Mouse (Mus musculus): ENCODE data around the gene Nfam1.

Nfam1 gene

DNA sequence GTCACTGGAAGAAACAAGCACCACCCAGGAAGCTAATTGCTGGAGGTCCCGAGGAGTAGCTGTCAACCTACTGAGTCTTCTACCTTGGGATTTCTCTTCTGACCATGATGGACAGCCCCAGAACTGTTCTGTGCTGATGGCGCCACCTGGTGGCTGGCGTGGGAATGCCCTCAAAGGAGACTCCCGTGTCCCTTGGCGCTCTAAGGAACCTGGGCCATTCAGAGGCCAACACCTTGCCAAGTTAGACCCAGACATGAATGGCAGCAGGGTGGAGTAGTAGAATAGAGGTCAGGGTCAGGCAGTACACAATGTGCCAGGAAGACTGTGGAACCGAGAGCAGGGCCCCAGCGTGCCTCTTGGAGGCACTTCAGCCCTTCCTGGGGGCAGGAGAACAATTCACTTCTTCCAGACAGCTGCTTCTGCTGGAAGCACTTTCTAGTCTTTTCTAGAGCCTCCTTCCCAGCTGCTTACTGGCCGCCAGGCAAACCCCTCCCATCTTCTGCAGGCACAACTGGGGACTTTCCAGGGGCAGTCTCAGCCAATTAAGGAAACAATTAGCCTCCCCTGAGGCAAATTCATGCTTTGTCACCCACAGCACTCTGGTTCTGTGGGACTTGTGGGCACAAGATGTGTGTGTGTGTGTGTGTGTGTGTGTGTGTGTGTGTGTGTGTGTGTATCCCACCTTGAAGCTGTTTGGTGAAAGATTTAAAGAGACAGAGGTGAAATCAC lies 4.8 kb upstream of the Nfam1 start:
- DNase-seq: peak; percentile 66 to 75

DNA sequence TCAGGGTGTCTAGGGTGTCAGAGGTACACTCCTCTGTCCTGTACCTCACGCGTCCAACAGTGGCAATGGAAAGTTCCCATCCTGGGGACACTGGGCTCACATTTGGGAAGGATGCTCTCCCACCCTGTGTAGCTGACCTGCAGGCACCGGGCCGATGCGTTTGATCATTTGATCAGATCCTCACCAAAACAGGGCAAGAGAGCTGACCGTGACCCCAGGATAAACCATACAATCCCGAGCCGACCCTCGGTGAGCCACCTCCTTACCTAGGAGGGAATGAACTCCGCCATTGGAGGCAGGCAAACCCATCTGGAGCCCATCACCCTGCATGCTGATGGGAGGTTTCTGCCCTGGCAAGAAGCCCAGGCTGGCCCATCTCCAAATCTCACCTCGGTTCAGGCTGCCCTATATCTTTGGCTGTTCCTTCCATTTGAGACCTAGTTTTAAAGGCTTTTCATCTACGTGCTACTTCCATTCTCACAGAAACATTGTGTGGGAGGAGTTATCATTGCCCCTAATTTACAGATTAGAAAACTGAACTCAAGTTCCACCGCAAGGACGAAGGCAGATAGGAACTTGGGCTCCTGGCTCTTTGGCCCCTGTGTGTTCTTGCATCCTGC lies 3.9 kb upstream of the Nfam1 start:
- no peak for DNase-seq

DNA sequence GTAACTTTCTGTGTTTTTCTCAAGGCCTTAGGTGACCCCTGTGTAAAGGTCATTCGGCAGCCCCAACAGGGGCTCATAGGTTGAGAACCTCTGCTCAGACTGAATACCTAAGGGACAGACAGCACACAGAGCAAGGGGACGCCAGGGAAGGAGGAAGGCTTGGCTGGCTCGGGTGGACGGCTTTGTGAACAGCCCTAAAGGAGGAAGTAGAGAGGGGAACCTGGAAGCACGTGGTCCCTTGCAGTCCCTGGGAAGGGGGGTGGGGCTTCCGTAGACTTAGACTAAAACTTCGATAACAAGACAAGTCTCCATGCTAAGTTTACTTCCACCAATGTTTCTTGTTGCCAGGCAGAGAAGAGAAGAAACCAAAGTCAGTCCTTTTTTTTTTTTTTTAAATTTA lies 3.0 kb upstream of the Nfam1 start:
- peak; percentile 45 to 60 for DNase-seq

DNA sequence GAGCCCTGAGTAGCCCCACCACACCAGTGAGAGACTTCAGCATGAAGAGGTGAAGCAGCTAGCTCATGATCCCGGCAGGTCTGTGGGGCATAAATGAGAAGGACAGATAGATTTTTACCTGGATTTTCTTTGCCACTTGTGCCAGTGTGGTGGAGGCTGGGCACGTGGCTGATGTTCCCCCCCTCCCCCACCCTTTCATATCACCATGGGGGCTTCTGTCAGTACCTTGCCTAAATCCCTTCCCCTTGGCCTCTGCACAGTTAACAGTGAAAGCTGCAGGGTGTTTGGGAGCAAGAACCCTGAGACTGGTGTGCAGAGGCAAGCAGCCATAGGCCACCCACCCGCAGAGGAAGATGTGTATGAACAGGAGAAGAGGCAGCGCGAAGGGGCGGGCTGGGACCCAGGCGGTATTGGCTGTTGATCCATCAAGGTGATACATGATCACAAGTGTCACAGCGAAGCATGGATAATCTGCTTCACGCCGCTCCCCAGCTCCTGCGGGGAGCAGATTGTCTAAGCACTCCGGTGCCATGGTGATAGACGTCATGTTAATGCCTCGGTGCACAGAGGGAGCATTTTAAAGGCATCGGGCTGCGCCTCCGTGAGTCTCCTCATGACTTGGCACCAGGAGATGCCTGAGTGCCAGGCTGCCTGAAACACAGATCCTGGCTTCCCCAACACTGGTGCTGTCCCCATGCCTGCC lies 1.3 kb upstream of the Nfam1 start:
- DNase-seq: no peak

DNA sequence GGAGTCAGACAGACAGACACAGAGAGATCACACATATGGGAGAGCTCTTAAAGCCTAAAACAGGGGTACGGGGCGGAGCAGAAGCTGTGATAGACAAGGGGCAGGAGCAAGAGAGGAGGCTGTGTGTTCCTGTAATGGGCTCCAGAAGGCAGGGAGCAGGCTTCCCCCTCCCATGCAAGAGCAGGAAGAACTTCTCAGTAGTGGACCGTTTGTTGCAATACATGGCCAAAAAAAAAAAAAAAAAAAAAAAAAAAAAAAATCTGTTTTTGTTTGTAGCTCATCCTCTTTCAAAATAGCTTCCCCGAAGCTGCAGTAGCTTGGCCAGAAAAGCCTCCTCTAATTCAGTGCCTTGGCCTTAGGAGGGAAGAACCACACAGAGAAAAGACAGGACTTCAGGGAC lies 2.2 kb downstream of the Nfam1 start:
- no peak for DNase-seq

DNA sequence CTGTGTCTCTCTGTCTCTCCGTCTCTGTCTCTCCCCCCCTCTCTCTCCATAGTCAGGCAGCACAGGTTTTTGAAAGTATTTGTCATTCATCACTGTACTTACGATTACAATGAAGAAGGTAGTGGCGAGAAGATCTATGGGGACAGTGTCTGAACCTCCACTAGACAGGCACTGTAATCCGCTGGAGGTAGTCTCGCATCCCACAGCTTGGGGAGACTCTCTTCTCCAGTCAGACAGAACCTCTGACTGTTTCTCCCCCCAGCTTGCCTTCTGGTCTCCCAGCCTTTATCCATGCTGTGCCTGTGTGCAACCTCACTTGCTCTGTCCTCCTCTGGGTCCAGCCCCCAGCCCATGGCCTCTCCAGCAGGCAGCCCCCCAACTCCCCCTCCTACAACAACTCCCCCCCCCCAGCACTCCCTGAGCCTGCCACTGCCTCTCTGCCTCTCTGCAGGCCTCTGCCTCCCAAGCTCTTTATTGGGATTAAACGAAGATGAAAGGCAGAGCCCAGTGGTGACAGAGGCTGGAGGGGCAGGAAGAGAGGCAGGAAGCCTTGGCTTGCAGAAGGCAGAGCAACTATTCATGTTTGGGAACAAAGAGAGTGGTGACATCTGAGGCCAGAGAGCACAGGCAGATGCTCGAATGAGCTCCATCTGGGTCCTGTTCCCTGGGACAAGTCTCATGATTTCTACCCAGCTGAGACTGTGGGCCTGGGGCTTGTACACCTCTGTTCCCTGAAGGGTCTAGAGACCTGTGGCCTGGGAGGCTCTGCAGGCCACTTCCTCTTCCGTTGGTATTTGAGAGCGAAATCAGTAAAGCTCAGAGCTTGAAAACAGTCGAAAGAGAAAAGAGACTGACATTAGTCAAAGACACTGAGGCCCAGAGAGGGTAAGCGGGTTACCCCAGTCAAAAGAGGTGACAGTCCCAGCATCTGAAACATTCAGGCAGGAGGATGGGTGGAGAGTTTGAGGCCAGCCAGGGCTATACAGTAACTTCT lies 3.1 kb downstream of the Nfam1 start:
- no peak for DNase-seq

DNA sequence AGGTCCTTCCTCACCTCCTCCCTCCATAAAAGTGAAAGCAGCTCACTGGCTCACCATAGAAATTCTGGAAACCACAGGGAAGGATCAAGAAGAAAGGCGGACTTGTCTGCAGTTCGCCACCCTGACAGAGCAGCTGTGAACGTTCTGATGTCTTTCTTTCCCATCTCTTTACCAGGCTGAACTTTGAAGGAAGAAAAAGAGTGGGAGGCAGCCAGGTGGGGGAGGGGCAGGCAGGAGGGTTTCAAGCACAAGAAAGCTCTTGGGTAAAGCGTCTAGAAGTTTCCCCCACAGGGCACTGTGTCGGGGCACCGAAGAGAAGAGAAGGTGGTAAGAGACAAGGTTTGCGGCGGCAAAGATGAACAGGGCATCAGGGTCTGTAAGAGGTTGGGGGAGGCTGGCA lies 7.0 kb downstream of the Nfam1 start:
- no peak for DNase-seq

DNA sequence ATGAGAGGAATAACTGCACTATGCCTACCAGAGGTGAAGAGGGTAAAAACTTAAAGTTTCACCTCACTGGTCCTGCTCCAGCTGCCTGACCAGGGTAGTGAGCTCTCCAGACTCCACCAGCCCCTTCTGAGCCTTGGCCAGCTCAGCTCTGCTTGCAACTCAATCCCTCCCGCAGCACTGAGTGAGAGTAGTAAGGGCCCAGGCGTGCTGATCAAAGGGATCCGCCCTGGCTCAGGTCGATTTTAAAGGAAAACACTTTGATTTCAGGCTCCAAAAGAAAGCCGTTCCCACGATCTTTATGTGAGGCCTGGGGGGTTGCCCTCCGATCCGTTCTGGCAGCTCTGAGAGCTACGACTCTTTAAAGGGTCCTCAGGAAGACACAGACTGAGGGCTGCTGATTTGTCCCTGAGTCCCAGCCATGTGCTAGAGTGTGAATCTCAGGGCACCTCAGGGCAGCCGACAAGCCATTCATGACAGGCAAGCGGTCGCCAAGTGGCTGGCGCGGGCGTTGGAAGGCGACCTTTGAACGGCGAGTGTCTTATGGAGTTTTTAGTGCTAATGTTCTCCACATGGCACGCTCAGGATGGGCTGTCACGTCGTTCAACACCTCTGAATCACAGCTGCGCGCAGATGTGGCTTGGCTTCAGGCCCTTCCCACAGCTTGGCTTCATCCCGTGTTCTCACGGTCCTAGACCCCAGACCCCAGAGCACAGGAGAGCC lies 7.9 kb downstream of the Nfam1 start:
- no peak for DNase-seq

DNA sequence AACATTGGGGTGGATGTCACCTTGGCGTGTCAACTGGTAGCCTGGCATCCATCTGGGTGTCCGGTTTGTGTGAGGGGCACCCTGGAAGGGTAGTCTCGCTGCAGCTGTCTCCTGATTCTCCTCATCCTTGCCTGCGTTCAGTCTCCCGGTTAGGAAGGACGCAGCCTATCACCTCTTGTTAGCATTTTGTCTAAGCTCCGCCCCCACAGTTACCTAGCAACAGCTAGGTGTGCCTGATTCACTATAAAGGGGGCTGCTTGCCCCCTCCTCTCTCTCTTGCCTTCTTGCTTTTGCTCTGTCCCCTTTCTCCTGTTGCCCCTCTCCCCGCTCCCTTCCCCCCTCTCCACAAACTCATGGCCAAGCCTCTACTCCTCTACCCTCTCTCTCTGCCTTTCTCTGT lies 10.2 kb downstream of the Nfam1 start:
- DNase-seq: no peak

DNA sequence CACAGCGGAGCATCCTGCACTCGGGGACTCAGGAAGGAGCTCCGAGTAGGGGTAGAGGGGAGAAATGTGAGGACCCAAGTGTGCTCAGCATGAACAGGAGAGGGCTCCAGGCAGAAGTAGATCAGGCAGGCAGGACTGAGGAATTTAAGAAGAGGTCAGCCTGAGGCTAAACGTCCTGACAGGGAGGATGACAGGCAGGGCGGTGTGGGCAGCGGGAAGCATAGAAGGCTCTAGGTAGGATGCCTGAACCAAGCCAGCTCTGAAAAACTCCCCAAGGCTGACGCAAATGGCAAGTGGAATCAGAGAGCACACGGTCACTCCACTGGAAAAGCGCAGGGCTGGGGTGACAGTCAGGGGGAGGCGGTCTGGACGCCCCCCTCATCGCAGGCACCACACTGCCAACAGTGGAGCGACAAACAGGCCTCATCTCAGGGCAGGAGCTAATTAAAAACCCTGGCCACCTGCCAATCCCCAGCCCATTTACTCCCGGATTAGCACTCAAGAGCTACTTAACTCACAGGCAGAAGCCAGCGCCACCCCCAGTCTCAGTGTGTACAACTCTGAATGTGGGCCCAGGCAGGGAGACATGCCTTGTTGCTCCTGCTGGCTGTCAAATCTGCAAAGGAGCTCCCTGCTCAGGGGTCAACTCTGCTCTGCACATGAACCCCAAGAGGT lies 22.0 kb downstream of the Nfam1 start:
- no peak for DNase-seq

DNA sequence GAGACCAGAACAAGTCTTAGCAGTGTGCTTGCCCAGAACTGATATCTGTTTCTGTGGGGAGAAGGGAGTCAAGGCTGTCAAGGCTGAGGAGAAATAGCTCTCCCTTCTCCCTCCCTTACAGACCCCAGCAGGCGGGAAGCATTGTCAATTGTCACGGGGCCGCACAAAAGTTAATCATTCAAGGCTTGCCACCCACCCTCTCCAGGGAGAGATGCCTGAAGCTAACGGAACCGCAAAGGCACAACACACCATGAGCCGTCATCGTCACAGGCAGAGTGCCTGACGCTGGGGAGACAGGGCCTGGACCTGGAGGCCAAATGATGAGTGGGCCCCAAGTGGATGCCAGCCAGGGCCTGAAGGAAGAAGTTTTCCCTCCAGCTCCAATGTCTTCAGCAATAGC lies 22.7 kb downstream of the Nfam1 start:
- DNase-seq: no peak

DNA sequence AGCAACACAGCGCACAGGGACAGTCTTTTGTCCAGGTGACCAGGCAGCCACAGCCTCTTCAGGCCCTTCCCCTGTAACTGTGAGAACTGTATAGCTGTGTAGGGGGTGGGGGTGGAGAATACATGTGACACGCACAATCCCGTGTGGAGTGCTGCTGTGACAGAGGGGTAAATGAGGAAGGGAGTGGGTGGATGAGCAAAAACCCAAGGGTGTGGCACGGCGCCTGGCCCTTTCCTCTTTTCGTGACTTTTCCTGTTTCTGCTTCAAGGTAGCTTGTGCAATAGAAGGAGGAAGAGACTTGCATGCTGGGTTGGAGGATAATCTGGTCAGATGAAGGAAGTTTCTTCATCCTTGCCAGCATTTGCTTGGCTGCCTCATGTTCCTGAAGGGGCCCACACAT lies 23.6 kb downstream of the Nfam1 start:
- no peak for DNase-seq

DNA sequence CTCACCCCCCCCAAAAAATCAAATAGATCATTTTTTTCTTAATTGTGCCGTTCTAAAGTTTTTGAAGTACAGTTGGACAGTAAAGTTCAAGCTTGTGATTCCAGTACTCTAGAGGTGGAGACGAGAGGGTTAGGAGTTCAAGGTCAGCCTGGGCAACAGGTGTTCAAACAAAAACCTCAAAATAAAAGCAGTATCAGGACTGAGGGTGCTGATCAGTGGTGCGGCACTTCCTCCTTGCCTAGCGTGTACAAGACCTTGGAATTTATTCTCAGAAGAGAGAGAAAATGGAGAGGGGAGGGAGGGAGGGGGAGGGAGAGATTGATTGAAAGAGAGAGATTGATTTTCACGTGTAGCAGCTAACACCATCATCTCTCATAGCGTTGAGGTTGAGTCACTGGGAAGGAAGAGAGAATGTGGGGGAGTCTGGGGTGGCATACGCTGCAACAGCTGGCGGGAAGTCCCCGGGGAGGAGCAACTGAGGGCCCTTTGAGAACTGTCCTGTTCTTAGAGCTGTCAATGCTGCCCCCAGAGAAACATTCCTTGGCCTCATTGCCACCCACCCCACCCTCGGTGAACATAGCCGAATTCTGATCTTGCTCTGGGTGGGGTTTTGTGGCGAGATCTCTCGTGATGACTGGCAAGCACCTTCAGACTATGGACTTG lies 24.2 kb downstream of the Nfam1 start:
- DNase-seq: peak; percentile 11 to 39

DNA sequence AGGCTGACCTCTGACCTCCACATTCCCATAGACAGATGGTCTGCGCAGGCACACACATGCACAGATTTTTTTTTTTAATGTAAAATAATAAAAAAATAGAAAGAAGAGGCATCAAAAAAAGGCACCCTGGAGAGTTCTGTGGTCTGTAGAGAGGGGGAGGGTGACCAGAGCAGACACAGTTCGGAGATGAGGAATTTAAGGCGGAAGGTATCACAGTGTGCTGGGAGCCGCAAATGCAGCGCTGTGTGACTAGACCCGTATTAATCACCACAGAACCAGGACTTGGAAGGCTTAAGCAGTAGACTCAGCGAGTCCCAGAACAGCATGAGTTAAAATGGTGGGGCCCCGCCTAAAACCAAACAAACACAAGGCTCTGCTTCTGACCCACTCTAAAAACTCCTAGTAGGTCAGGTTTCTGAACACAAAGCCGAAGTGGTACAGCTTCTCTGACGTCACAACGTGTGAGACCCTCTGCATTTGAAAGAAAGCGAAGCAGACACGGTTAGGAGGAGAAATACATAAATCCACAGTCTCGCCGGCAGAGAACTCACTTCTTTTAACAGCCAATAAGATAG lies 25.7 kb downstream of the Nfam1 start:
- no peak for DNase-seq

DNA sequence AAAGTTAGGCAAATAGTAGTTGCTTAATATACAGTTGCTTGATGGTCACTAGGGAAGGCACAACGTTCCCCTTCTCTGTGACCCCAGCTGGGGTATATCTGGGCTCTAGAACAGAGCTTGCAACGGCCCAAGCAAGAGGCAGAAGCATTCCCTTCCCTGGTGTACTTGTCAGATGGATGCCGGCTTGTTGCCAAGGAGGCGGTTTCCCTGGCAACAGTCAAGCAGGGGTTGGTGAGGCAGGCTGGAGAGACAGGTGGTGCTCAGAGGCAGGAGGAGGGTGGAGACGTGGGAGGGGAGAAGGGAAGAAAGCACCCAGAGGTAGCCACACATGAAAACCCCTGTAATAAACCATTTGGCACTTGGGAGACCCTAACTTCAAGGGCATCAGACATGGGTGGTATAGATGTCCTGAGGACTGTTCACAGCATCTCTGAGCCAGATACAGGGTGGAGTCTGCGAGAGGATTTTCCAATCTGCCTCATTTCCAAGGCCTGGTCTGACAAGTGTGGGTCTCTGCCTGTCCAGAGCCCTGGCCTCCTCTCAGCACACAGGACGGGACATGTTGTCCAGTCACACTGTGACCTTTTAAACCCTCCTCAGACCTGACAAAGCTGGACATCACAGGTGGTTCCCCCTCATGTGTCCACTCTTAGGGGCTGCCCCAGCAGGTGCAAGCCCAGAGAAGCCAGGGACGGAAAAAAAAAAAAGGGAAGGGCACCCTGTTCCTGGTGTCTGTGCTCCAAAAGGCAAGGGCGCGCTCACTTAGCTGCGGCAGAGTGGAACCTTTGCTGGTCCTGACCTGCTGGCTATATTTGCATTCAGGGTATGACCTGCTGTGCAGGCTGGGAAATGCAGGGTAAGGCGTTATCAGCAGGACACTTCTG lies 30.2 kb downstream of the Nfam1 start:
- DNase-seq: no peak

DNA sequence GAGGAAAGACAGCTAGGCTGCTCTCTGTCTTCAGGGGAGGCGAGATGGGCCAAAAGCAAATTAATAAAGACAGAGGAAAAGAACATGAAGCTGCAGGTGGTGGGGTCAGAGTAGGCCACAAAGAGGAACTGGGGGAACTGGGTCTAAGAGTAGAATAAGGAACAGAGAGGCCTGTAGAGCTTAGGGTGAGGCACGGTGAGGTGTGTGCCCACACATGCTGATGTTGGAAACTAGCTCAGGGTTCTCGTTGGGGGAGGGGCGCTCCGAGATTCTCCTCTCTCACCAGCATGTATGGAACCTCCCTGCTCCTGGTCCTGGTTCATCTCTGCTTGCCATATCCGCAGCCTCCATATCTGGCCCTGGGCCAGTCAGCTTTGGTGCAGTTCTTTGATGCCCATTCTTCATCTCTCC lies 34.3 kb downstream of the Nfam1 start:
- no peak for DNase-seq

DNA sequence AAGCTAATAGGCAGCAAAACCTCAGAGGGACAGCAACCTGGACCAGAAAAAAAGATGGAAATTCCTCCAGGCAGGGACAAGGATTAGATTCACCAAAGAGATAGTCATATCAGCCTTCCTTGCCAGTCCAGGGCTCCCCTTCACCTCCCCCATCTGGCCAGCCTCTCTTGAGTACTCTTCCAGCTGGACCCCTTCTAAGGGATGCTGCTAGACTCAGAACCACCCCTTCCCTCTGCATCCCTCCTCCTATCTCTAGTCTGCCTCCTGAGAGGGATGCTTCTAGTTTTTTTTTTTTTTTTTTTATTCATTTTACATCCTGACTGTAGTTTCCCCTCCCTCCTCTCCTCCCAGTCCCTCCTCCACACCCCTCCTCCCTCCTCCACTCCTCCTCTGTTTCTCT lies 36.7 kb downstream of the Nfam1 start:
- no peak for DNase-seq

DNA sequence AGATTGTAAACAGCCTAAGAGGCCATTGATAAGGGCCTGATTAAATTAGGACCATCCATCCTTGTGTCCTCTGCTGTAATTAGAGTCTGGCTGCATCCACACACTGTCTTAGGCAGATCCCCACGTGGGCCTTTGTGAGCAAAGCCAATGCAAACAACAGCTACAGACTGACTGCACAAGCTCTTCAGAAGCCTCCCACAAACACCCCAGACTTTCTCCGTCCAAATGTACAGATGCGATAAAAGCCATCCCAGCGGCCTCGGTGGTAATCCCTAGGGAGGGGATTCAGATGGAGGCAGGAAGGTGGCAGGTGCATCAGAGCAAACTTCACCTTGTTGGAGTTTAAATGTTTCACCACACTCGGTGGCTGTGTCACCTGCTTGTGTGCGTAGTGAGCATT lies 37.9 kb downstream of the Nfam1 start:
- no peak for DNase-seq

DNA sequence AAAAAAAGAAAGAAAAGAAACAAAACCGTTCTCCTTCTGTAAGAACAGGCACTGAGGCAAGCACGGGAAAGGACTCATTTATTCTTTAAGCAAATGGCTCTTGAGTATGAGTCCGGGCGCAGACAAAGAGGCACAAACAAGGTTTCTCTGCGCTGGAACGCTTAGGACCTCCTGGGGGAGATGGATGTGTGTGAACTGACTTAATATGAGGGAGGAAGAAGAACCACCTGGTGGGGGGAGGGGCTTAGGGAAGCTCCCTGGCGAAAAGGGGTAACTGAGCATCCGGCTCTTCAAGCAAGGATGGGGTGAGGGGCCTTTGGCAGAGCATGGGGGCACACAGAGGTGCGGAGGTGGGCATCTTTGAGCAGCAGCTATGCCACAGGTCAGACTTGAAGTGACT lies 40.2 kb downstream of the Nfam1 start:
- peak; percentile 62 to 70 for DNase-seq
